Mouse (Mus musculus) forebrain, embryonic 14.5 days (tissue): Measurements from ENCODE around the gene Rbck1. TPM values are rescaled to one million over a fixed set of nuclear protein-coding genes. Genes with fewer than 3 reads are reported as not detected.
"Not testable (repeated sequence)": the region's sequence is repeated elsewhere in the genome, so short reads cannot be mapped to it uniquely, and the experiment has no call there.

Experiments
- ATAC-seq: fragments of 200-750 bp; cut with Nextera tagmentation; 2 replicates; pipeline ENCODE4 v1.8.0; 2017; ENCODE audit warnings: mild to moderate bottlenecking, moderate library complexity
- DNase-seq: peaks from one replicate; pipeline ENCODE4 v3.0.0-alpha.2; 2015; ENCODE audit warnings: low spot score
- H3K27ac ChIP-seq: fragments of 300-500 bp; sonication (generic); 2 replicates; pipeline ENCODE4 v1.5.1; 2014; ENCODE audit warnings: low read depth, mild to moderate bottlenecking, control low read depth, low read length, moderate library complexity
- H3K27me3 ChIP-seq: fragments of 300-500 bp; sonication (generic); replicated peaks from 2 replicates; pipeline ENCODE4 v1.6.1; 2014; ENCODE audit warnings: low read length, control low read depth, mixed read lengths; ENCODE audit not compliant: control insufficient read depth, insufficient read depth
- H3K36me3 ChIP-seq: fragments of 300-500 bp; sonication (generic); 2 replicates; pipeline ENCODE4 v1.6.1; 2014; ENCODE audit warnings: low read length, control low read depth; ENCODE audit not compliant: control insufficient read depth, insufficient read depth
- H3K4me1 ChIP-seq: fragments of 300-500 bp; sonication (generic); 2 replicates; pipeline ENCODE4 v1.6.1; 2014; ENCODE audit warnings: antibody characterized with exemption, low read length, control low read depth; ENCODE audit not compliant: control insufficient read depth, insufficient read depth
- H3K4me2 ChIP-seq: fragments of 300-500 bp; sonication (generic); 2 replicates; pipeline ENCODE4 v1.6.1; 2014; ENCODE audit warnings: mild to moderate bottlenecking, control low read depth, low read length
- H3K4me3 ChIP-seq: fragments of 300-500 bp; sonication (generic); 2 replicates; pipeline ENCODE4 v1.5.1; 2014; ENCODE audit warnings: low read depth, low read length, control low read depth
- H3K9ac ChIP-seq: fragments of 300-500 bp; sonication (generic); 2 replicates; pipeline ENCODE4 v1.6.1; 2014; ENCODE audit warnings: mild to moderate bottlenecking, low read length, control low read depth, moderate library complexity
- H3K9me3 ChIP-seq: fragments of 300-500 bp; sonication (generic); replicated peaks from 2 replicates; pipeline ENCODE4 v1.6.1; 2016; ENCODE audit warnings: low read length, control low read depth, mixed read lengths; ENCODE audit not compliant: control insufficient read depth
- WGBS: fragments of 180-500 bp; shearing (Covaris S2); extraction: QIAGEN DNeasy Blood & Tissue Kit; methylation state at CpG from one replicate; pipeline ENCODE4 v1.1.7; 2014; 5-methylcytosine and 5-hydroxymethylcytosine counted together
- polyA plus RNA-seq: library from polyadenylated mRNA; unstranded; fragments of >200 nt; fragmentation: Nextera tagmentation; extraction: Ambion mirVana; gene quantifications from 2 replicates; pipeline ENCODE4 v1.2.1, GENCODE M21; 2014

The Rbck1 gene
- polyA plus RNA-seq, 1 experiment from 2014 or later: 80.7 TPM

GRCm38 (mm10) chr2:152294541-152294940 is 37.9 kb downstream of the Rbck1 start:
- Histone ChIP-seq H3K27ac (no peak overlapping the region), H3K9ac (peak overlapping the region; percentile 89), H3K27me3 (no peaks in the 10 kb centered on the region), H3K36me3 (no peaks in the 10 kb centered on the region), H3K4me2 (peak overlapping the region; percentile 75), H3K9me3 (no peaks in the 10 kb centered on the region), H3K4me1 (peaks cover 7% of the 10 kb centered on the region), H3K4me3 (peak overlapping the region; percentile 92)
- ATAC-seq (no peak), DNase-seq (no peak)
- WGBS: 48% methylated on average over 5 of the region's 5 CpGs

GRCm38 (mm10) chr2:152293727-152294475 is 38.6 kb downstream of the Rbck1 start, which contains the start of gene Tbc1d20:
Tbc1d20 (plus strand) TSS chr2:152293828.
- Histone ChIP-seq H3K4me3 (peak within 1 kb of the TSS; percentile 92), H3K9me3 (no peaks in the 10 kb centered on the region), H3K27ac (peak within 1 kb of the TSS; percentile 70; the same call in 1 of the 2 replicates), H3K27me3 (no peaks in the 10 kb centered on the region), H3K36me3 (no peaks in the 10 kb centered on the region), H3K9ac (peak within 1 kb of the TSS; percentile 89), H3K4me2 (peak within 1 kb of the TSS; percentile 75), H3K4me1 (peaks cover 7% of the 10 kb centered on the region)
- peak; percentile 95 for DNase-seq
- under 1% methylated on average over 63 of the region's 70 CpGs for WGBS
- ATAC-seq: peak; percentile 98

- Histone ChIP-seq H3K9ac (peak overlapping the region; percentile 89), H3K4me2 (peak overlapping the region; percentile 75), H3K36me3 (peaks cover under 1% of the 10 kb centered on the region; the same call in 1 of the 2 replicates), H3K27ac (no peak overlapping the region), H3K4me3 (peak overlapping the region; percentile 92), H3K27me3 (no peaks in the 10 kb centered on the region), H3K4me1 (peaks cover 7% of the 10 kb centered on the region), H3K9me3 (no peaks in the 10 kb centered on the region)
- DNase-seq: peak; percentile 29
- ATAC-seq: peak; percentile 70
- WGBS: 1% methylated on average over 15 of the region's 15 CpGs
These were observed 39.2 kb downstream of the Rbck1 start for GRCm38 (mm10) chr2:152293179-152293726.

- WGBS: 46% methylated on average over 2 of the region's 2 CpGs
- no peaks in the 10 kb centered on the region for H3K27me3 ChIP-seq
- DNase-seq (no peak), ATAC-seq (no peak)
- no peak overlapping the region for H3K4me2 ChIP-seq
- no peak overlapping the region for H3K27ac ChIP-seq
- peaks cover 7% of the 10 kb centered on the region for H3K4me1 ChIP-seq
- H3K9me3 ChIP-seq: no peaks in the 10 kb centered on the region
- no peak overlapping the region for H3K9ac ChIP-seq
- H3K4me3 ChIP-seq: no peak overlapping the region
- peaks cover 5% of the 10 kb centered on the region; the same call in 1 of the 2 replicates for H3K36me3 ChIP-seq
These were observed 40.0 kb downstream of the Rbck1 start for GRCm38 (mm10) chr2:152292475-152292874.

- not testable (repeated sequence) for H3K9ac ChIP-seq, ATAC-seq, H3K4me2 ChIP-seq, H3K4me1 ChIP-seq, H3K27me3 ChIP-seq, H3K4me3 ChIP-seq, H3K27ac ChIP-seq, DNase-seq, H3K9me3 ChIP-seq
- peaks cover 23% of the 10 kb centered on the region for H3K36me3 ChIP-seq
- WGBS: 90% methylated on average over 1 of the region's 2 CpGs
These were observed 42.8 kb downstream of the Rbck1 start for GRCm38 (mm10) chr2:152289623-152290022.

- peaks cover 39% of the 10 kb centered on the region for H3K36me3 ChIP-seq
- ATAC-seq: no peak
- WGBS: 82% methylated on average over 8 of the region's 8 CpGs
These were observed 44.4 kb downstream of the Rbck1 start for GRCm38 (mm10) chr2:152288046-152288445.

GRCm38 (mm10) chr2:152287560-152287959 is 44.9 kb downstream of the Rbck1 start:
- WGBS: 94% methylated on average over 5 of the region's 5 CpGs
- DNase-seq (no peak), ATAC-seq (no peak)
- no peak overlapping the region for H3K9ac ChIP-seq
- H3K4me3 ChIP-seq: no peak overlapping the region
- H3K27ac ChIP-seq: no peak overlapping the region
- no peaks in the 10 kb centered on the region for H3K27me3 ChIP-seq
- no peaks in the 10 kb centered on the region for H3K9me3 ChIP-seq
- no peaks in the 10 kb centered on the region for H3K4me1 ChIP-seq
- H3K4me2 ChIP-seq: no peak overlapping the region
- peaks cover 44% of the 10 kb centered on the region for H3K36me3 ChIP-seq

More at GRCm38 (mm10) chr2:152288046-152288445, 44.4 kb downstream of the Rbck1 start:
- no peak overlapping the region for H3K9ac ChIP-seq
- no peaks in the 10 kb centered on the region for H3K4me1 ChIP-seq
- no peak overlapping the region for H3K4me3 ChIP-seq
- H3K27ac ChIP-seq: no peak overlapping the region
- DNase-seq: no peak
- H3K9me3 ChIP-seq: no peaks in the 10 kb centered on the region
- H3K4me2 ChIP-seq: no peak overlapping the region
- no peaks in the 10 kb centered on the region for H3K27me3 ChIP-seq

- peaks cover 77% of the 10 kb centered on the region for H3K36me3 ChIP-seq
- WGBS: 93% methylated on average over 3 of the region's 3 CpGs
- H3K9me3 ChIP-seq: no peaks in the 10 kb centered on the region
- H3K27ac ChIP-seq: no peak overlapping the region
- H3K4me1 ChIP-seq: no peaks in the 10 kb centered on the region
- no peak overlapping the region for H3K4me3 ChIP-seq
- H3K4me2 ChIP-seq: no peak overlapping the region
- ATAC-seq (no peak), DNase-seq (no peak)
- H3K9ac ChIP-seq: no peak overlapping the region
- H3K27me3 ChIP-seq: no peaks in the 10 kb centered on the region
These were observed 51.0 kb downstream of the Rbck1 start for GRCm38 (mm10) chr2:152281407-152281806.

- no peak overlapping the region for H3K4me3 ChIP-seq
- 82% methylated on average over 2 of the region's 2 CpGs for WGBS
- no peak for ATAC-seq
These were observed 58.8 kb downstream of the Rbck1 start for GRCm38 (mm10) chr2:152273639-152274038.

More at GRCm38 (mm10) chr2:152273639-152274038, 58.8 kb downstream of the Rbck1 start:
- H3K36me3 ChIP-seq: peaks cover 81% of the 10 kb centered on the region
- H3K4me2 ChIP-seq: no peak overlapping the region
- H3K27me3 ChIP-seq: no peaks in the 10 kb centered on the region
- no peak overlapping the region for H3K27ac ChIP-seq
- no peak overlapping the region for H3K9ac ChIP-seq
- no peaks in the 10 kb centered on the region for H3K4me1 ChIP-seq
- DNase-seq: peak; percentile 19
- no peaks in the 10 kb centered on the region for H3K9me3 ChIP-seq
